Mouse (Mus musculus) heart, adult 18-20 months (tissue): ENCODE data around the gene Mob1b. TPM values are rescaled to one million over a fixed set of nuclear protein-coding genes. Genes with fewer than 3 reads are reported as not detected.

Experiments
- DNase-seq, 2 experiments: peaks; one replicate each; pipeline ENCODE4 v3.0.0; 2021 to 2022; ENCODE audit warnings: mixed read lengths in 1 of 2
- total RNA-seq, 2 experiments: library from RNA; stranded (reverse); gene quantifications; 2 replicates each; pipeline ENCODE4 v1.2.3; 2021

The Mob1b gene
- total RNA-seq, 2 experiments from 2014 or later, result 19.1 to 20.5 TPM

- no peak for DNase-seq
Observed at GRCm38 (mm10) chr5:88782072-88782765, 61.6 kb downstream of the Mob1b start.

DNA sequence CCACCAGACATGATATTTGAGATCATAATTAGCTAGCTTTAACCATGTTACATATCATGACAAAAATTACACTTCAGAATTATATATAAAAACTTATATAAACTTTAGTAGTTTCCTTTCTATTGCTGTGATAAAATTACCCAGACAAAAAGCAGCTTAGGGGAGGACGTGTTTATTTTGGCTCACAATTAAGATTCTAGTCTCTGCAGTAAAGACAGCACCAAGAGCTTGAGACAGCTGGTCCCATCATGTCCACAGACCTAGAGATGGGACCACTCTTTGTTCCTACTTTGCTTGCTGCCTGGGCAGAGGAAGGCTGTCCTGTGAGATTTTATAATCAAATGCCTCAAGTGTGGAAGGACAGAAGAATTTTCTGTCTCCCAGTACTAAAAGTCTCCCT, 64.4 kb downstream of the Mob1b start:
- DNase-seq, result no peak

- DNase-seq, result no peak
Observed at GRCm38 (mm10) chr5:88790675-88791074, 70.0 kb downstream of the Mob1b start.

DNA sequence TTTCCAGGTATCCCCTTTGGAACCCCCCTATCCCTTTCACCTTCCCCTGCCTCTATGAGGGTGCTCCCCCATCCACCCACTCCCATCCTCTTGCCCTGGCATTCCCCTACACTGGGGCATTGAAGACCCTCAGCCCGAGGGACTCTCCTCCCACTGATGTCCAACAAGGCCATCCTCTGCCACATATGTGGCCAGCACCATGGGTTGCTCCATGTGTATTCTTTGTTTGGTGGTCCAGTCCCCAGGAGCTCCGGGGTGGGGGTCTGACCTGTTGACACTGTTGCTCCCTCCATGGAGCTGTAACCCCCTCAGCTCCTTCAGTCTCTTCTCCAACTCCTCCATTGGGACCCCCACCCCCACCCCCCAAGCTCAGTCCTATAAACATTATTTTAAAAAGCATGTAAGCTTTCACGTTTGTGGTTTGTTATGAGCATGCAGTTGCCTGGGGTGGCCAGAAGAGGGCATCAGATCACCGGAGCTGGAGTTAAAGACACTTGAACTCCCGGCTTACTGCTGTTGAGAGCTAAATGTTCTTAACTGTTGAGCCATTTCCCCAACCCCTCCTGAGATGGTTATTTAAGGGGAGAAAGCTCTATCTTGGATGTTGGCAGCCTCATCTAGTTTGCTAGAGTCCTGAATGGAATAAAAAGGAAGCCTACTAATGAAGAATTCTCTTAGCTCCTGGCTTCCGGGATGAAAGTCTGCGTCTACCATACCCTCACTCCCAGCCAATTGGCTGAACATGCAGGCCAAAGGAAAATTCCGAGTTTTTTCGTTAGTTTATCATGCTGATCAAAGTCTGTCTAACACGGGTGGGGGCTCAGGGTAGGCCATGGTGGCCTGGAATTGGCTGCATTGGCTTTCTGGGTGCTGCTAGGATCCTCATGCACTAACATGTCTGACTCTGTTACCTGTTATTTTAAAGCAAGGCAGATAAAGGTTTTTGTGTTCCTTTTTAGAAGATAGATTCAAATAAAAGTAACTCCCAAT, 70.9 kb downstream of the Mob1b start:
- peak; percentile 12 to 50 for DNase-seq

- DNase-seq, result no peak
Observed at GRCm38 (mm10) chr5:88793676-88794075, 73.0 kb downstream of the Mob1b start.

DNA sequence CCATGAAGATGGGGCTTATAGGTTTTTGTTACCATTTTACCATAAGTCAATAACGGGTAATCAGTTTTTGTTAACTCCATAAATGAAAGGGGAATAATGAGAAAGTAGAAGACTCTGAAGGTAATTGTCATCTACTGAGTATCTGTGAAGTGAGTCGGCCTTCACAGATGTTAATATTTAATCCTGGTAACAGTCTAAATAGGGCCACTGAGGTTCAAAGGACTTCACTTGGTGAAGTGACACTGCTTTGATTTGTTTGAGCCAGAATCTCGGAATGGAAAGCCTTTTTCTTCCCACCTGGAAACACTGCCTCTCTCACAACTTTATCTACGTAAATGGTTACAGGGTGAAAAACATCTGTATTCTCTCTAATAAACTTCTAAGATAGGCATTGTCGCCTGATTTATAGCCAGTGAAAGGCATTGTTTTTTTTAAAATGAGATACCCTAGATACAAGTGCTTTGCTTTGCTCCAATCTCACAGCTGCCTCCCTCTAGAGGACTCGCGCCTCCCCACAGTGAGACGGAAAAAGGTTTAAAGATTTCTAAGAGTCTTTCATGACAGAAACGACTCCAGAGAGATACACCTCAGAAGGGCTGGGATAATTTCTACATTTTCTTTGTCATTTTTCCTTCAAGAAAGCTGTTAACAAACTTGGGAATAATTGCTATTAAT, 75.4 kb downstream of the Mob1b start:
- DNase-seq, result no peak

GRCm38 (mm10) chr5:88796588-88796987, 75.9 kb downstream of the Mob1b start:
- DNase-seq, result no peak

DNA sequence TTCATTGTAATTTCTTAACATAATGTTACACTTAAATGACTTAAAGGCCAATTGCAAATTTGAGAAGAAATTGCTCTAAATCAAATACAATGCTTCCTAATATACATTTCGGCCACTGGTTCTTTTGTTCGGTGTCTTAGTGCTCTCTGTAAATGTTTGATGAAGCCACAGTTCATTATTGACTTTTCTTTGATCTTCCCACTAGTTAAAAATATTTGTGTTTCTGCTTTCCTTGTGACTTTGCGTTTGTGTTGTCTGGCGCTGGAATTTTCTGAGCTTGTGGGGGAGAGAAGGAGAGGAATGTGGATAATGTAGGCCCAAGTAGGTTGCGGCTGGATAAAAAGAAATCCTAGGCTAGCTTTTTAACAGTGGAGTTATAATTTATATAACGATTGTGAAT, 76.5 kb downstream of the Mob1b start:
- DNase-seq, result no peak

DNA sequence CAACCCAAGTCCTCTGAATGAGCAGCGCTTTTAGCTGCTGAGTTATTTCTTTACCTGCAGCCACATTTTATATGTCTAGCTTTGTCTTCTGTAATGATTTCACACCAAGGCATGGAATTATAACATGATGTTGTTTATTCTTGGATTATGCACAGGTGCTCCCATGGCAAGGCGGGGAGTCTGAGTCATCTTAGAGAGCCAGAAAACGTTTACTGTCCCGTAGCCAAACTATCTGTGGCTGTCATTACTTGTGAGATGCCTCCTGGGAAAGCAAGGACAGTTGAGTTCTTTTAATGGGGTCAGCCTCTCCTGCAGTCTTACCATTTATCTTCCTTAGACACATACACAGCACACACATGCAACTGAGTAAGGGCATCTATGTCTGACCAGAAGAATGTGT, 85.0 kb downstream of the Mob1b start:
- DNase-seq, result no peak

DNA sequence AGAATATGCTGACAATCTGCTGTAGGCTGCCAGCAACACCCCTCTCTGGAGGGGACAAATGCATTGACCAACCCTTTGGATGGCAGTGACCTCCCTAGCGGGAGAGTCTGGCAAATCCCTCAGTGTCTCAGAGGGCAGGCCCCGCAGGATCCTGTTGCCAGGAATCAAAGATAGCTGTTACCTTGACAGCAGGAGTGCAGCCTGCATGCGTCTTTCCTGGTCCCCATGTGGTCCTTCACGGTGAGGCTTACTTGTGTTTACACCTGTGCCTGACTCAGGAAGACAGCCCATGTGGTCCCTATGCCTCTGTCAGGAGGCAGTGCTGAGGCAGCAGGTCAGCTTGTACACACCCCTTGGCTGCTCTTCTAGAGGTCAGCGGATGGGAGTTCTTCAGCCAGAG, 85.6 kb downstream of the Mob1b start:
- DNase-seq, result no peak

DNA sequence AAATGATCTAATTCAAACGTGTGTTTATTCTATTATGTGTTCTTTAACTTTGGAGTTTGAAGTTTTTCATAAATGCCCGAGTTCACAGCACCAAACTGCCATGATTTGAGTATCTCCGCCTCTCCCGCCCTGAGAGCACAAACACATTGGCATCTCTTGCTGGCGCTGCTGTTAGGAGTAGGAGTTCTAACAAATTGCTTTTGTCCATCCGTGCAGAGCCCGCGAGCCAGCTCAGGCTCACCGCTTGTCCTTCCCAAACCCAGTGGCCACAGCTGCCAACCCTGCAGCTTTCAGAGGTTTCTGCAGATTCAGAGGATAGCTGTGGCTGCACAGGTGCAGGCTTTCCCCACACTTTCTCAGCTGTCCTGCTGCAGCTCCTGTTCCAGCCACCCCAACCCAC, 86.7 kb downstream of the Mob1b start:
- DNase-seq, result no peak

GRCm38 (mm10) chr5:88813188-88813587, 92.5 kb downstream of the Mob1b start:
- no peak for DNase-seq

Other genes starting within 250 kb of the Mob1b start
- not detected for gene Enam, start 232.9 kb upstream of the Mob1b start, total RNA-seq
- 10 to 100 TPM in 1 of 2 experiments, 1 to 10 TPM in 1; 2.1 to 13.5 TPM for gene Jchain, start 193.0 kb upstream of the Mob1b start, total RNA-seq
- gene Utp3, start 166.4 kb upstream of the Mob1b start, total RNA-seq, result 10 to 100 TPM; 20.1 to 21.6 TPM
- gene Rufy3, start 155.8 kb upstream of the Mob1b start, total RNA-seq, result 10 to 100 TPM; 13.8 to 15.0 TPM
- 100 to 1,000 TPM; 208 to 215 TPM for gene Grsf1, start 44.7 kb upstream of the Mob1b start, total RNA-seq
- gene Dck, start 44.1 kb downstream of the Mob1b start, total RNA-seq, result 1 to 10 TPM; 2.3 to 2.4 TPM
- gene Slc4a4, start 166.0 kb downstream of the Mob1b start, total RNA-seq, result 10 to 100 TPM; 24.6 to 33.0 TPM